Mouse (Mus musculus): ENCODE measurements around the gene Egln3. TPM values are rescaled to one million over a fixed set of nuclear protein-coding genes. Genes with fewer than 3 reads are reported as not detected.

The Egln3 gene
- polyA plus RNA-seq, 1 experiment from 2014 or later, result 11.6 TPM

DNA sequence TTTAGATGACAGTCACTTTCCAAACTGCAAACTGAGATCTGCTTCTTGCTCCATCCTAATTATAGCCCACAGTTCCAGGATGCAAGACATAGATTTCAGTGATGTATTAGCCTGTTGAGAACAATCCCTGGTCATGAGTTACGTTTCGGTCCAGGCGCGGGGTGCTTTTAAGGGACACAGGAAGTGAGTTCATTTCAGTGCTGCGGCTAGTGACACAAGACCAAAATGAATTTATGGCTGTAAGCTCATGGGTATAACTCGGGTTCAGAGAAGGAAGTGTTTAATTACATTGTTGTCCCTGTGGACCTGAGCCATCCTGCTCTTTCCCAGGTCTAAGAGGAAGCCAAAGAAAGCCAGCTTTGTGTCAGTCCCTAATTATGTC, 5.5 kb upstream of the Egln3 start:
- no peak for DNase-seq (ENCODE audit: low spot score)
- no peaks in the 10 kb centered on the region for H3K27me3 ChIP-seq (replicated peaks; ENCODE audit: control insufficient read depth, insufficient read depth, low read length)
- 56% methylated on average over 6 of the region's 6 CpGs for WGBS
- no peak overlapping the region for H3K4me2 ChIP-seq
- H3K4me1 ChIP-seq (replicated peaks; ENCODE audit: control insufficient read depth, insufficient read depth, low read length), result no peaks in the 10 kb centered on the region
- no peaks in the 10 kb centered on the region for H3K9me3 ChIP-seq (ENCODE audit: control insufficient read depth, low read length)
- no peak for ATAC-seq (replicated peaks; ENCODE audit: low FRiP score)
- H3K4me3 ChIP-seq (ENCODE audit: low read depth, low read length), result no peak overlapping the region
- no peaks in the 10 kb centered on the region for H3K36me3 ChIP-seq (ENCODE audit: control insufficient read depth, insufficient read depth, low read length)
- H3K27ac ChIP-seq (ENCODE audit: low read depth, low read length), result no peak overlapping the region
- H3K9ac ChIP-seq (ENCODE audit: low read depth, low read length), result no peak overlapping the region

DNA sequence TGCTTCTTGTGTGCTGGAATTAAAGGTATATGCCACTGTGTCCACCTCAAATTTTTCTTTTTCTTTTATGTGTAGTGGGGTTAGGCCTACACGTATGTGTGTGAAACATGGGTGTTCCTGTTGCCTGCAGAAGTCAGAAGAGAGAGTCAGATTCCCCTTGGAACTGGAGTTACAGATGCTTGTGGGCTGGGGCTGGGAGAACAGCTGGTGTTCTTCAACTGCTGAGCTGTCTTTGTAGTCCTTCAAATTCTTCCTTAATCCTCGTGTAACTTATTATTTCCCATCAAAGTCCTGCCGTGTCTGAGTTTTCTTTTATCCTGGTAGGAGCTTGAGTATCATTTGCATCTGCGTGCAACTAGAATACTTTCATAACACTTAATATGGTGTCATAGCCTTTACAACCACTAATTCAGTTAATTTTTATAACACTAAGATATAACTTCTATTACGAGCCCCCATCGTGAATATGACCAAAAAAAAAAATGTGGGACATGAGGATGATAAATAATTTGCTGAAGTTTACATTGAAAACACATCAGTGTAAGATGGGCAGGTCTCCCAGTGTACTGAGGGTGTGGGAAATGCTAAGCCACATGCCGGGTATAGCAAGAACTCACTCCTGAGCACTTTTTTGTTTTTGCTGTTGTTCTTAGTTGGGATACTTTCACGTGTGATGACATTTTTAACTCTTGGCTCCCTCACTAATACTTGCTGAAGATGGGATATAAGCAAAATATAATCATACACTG, 4.9 kb upstream of the Egln3 start:
- Histone ChIP-seq H3K4me2 (no peak overlapping the region), H3K9ac (ENCODE audit: low read depth, low read length) (no peak overlapping the region), H3K27me3 (replicated peaks; ENCODE audit: control insufficient read depth, insufficient read depth, low read length) (no peaks in the 10 kb centered on the region), H3K9me3 (ENCODE audit: control insufficient read depth, low read length) (no peaks in the 10 kb centered on the region), H3K36me3 (ENCODE audit: control insufficient read depth, insufficient read depth, low read length) (no peaks in the 10 kb centered on the region), H3K4me1 (replicated peaks; ENCODE audit: control insufficient read depth, insufficient read depth, low read length) (no peaks in the 10 kb centered on the region), H3K4me3 (ENCODE audit: low read depth, low read length) (no peak overlapping the region), H3K27ac (ENCODE audit: low read depth, low read length) (no peak overlapping the region)
- DNase-seq (ENCODE audit: low spot score) (no peak), ATAC-seq (replicated peaks; ENCODE audit: low FRiP score) (no peak)
- 68% methylated on average over 8 of the region's 8 CpGs for WGBS

DNA sequence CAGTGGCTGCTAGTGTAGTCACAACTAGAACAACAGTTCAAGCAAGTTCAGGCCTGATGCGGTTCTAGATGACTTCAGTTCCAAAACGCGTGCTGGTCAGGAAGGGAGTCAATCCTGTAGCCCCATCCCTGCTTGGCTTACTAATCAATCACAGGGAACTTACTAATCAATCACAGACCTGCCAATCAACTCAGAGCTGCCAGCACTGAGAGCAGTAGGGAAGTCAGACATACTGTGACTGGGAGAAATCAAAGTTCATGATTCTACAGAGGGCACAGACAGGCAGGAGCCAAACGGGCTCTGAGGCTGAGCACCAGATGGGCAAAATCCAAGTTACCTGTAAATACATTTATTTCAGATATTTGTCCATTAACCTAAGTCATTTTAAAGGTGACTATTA, 2.1 kb upstream of the Egln3 start:
- no peak for ATAC-seq (replicated peaks; ENCODE audit: low FRiP score)
- no peaks in the 10 kb centered on the region for H3K9me3 ChIP-seq (ENCODE audit: control insufficient read depth, low read length)
- H3K4me3 ChIP-seq (ENCODE audit: low read depth, low read length), result no peak overlapping the region
- H3K9ac ChIP-seq (ENCODE audit: low read depth, low read length), result no peak overlapping the region
- H3K36me3 ChIP-seq (ENCODE audit: control insufficient read depth, insufficient read depth, low read length), result no peaks in the 10 kb centered on the region
- 82% methylated on average over 4 of the region's 4 CpGs for WGBS
- DNase-seq (ENCODE audit: low spot score), result no peak
- no peak overlapping the region for H3K4me2 ChIP-seq
- H3K4me1 ChIP-seq (replicated peaks; ENCODE audit: control insufficient read depth, insufficient read depth, low read length), result peaks cover 4% of the 10 kb centered on the region; the same call in 1 of the 2 replicates
- H3K27ac ChIP-seq (ENCODE audit: low read depth, low read length), result no peak overlapping the region
- peaks cover 8% of the 10 kb centered on the region; the same call in 1 of the 2 replicates for H3K27me3 ChIP-seq (replicated peaks; ENCODE audit: control insufficient read depth, insufficient read depth, low read length)

DNA sequence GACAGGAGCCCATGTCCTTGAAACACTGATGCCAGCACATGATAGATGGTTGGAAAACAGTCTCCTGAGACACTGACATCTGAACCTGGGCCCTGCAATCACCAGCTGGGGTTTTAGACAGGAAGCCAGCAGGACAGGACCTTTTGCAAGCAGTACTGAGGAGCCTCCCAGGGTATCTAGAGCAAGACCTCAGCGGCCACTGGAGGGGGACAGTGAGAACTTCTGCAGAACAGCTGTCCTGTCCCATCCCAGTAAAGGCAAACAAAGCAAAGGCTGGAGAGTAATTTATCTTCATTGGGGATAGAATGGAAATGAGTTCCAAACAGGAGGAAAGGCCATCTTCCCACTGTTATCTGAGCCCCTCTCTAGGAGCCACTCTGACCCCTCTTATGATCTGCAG, 1.5 kb upstream of the Egln3 start:
- H3K4me3 ChIP-seq (ENCODE audit: low read depth, low read length), result no peak overlapping the region
- DNase-seq (ENCODE audit: low spot score) (no peak), ATAC-seq (replicated peaks; ENCODE audit: low FRiP score) (0 out of 2 replicates have a peak, but pooled peaks have one; percentile 40)
- peaks cover 4% of the 10 kb centered on the region; the same call in 1 of the 2 replicates for H3K4me1 ChIP-seq (replicated peaks; ENCODE audit: control insufficient read depth, insufficient read depth, low read length)
- peaks cover 8% of the 10 kb centered on the region; the same call in 1 of the 2 replicates for H3K27me3 ChIP-seq (replicated peaks; ENCODE audit: control insufficient read depth, insufficient read depth, low read length)
- 5% methylated on average over 1 of the region's 1 CpGs for WGBS
- H3K4me2 ChIP-seq, result no peak overlapping the region
- H3K36me3 ChIP-seq (ENCODE audit: control insufficient read depth, insufficient read depth, low read length), result no peaks in the 10 kb centered on the region
- H3K9me3 ChIP-seq (ENCODE audit: control insufficient read depth, low read length), result no peaks in the 10 kb centered on the region
- H3K27ac ChIP-seq (ENCODE audit: low read depth, low read length), result no peak overlapping the region
- H3K9ac ChIP-seq (ENCODE audit: low read depth, low read length), result no peak overlapping the region

DNA sequence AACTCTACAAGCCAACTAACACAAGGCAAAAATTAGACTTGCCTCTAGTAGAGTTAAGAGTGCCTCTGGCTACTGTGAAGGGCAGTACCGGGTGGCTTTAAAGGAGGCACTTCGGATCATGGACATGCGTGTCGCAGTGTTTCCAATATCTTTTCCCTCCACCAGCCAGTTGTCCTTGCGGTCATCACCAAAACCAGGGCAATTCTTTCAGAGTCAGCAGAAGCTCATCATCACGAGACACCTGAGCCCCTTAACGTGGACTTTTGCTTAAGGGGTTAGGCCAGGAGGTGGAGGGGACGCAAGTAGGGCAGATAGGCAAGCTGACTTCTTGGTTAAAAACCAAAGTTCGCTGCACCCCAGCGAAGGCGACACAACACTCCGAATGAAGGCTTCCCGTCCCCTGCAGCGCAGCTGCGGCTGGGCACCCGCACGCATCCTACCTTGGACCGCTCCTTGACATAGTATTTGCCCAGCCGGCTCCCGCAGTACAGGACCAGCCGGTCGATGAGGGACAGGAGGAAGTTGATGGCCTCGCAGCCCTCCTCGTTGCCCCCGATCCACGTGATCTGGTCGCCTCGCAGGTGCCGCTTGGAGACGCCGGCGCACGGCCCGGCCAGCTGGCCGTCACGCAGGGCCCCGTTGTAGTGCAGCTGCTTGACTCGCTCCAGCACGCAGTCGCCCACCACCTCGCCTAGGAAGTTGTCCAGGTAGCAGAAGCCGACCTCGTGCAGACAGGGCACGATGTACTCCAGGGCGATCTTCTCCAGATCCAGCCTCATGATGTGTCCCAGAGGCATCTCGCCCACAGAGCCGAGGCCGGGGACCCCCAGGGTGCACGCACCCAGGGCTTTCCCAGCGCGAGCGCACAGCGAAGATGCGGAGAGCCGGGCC, 650 bp downstream of the Egln3 start:
- peak overlapping the region; percentile 93 for H3K4me2 ChIP-seq
- H3K27me3 ChIP-seq (replicated peaks; ENCODE audit: control insufficient read depth, insufficient read depth, low read length), result peaks cover 8% of the 10 kb centered on the region; the same call in 1 of the 2 replicates
- peaks cover 8% of the 10 kb centered on the region for H3K4me1 ChIP-seq (replicated peaks; ENCODE audit: control insufficient read depth, insufficient read depth, low read length)
- no peaks in the 10 kb centered on the region for H3K9me3 ChIP-seq (ENCODE audit: control insufficient read depth, low read length)
- DNase-seq (ENCODE audit: low spot score), result peak; percentile 61
- no peaks in the 10 kb centered on the region for H3K36me3 ChIP-seq (ENCODE audit: control insufficient read depth, insufficient read depth, low read length)
- H3K4me3 ChIP-seq (ENCODE audit: low read depth, low read length), result peak overlapping the region; percentile 70
- no peak overlapping the region; the same call in 1 of the 2 replicates for H3K27ac ChIP-seq (ENCODE audit: low read depth, low read length)
- H3K9ac ChIP-seq (ENCODE audit: low read depth, low read length), result peak overlapping the region; percentile 64
- peak; percentile 42 for ATAC-seq (replicated peaks; ENCODE audit: low FRiP score)
- 1% methylated on average over 55 of the region's 55 CpGs for WGBS

DNA sequence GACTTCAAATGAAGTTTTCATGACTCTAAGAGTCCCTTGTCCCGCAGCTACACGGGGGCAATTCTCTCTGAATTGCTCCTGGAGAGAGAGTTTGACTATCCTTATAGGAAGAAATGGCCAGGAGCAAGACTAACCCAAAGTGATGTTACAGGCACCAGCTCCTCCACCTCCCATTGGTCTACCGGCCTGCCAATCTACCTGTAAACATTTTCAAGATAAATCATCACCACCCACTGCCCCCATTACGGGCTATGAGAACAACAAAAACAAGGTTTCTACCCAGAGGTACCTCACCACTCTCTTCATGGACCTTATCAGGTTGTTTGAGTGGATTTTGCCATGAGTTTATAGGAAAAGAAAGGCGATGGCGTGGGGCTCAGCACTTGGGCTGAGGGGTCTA, 1.4 kb downstream of the Egln3 start:
- Histone ChIP-seq H3K4me1 (replicated peaks; ENCODE audit: control insufficient read depth, insufficient read depth, low read length) (peaks cover 11% of the 10 kb centered on the region), H3K9ac (ENCODE audit: low read depth, low read length) (peak overlapping the region; percentile 64; the same call in 1 of the 2 replicates), H3K4me3 (ENCODE audit: low read depth, low read length) (peak overlapping the region; percentile 70), H3K27me3 (replicated peaks; ENCODE audit: control insufficient read depth, insufficient read depth, low read length) (peaks cover 8% of the 10 kb centered on the region; the same call in 1 of the 2 replicates), H3K4me2 (peak overlapping the region; percentile 93), H3K27ac (ENCODE audit: low read depth, low read length) (no peak overlapping the region), H3K9me3 (ENCODE audit: control insufficient read depth, low read length) (no peaks in the 10 kb centered on the region), H3K36me3 (ENCODE audit: control insufficient read depth, insufficient read depth, low read length) (no peaks in the 10 kb centered on the region)
- DNase-seq (ENCODE audit: low spot score), result no peak
- WGBS, result 16% methylated on average over 6 of the region's 6 CpGs
- ATAC-seq (replicated peaks; ENCODE audit: low FRiP score), result no peak

DNA sequence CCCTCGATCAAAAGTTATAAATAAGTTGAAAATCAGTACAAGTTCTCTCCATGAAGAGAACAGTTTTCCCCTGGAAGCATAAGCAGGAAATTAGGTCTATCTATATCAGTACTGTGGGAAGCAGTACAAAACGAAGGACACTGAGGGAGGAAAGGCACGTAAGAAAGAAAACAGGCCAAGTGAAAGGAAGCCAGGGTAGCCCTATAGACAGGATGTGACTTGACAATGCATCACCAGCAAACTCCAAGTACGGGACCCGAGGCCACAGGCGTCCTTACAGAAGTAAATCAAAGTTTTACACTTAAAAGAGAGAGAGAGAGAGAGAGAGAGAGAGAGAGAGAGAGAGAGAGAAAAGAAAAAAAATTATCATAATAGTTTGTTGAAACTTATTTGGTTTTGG, 2.8 kb downstream of the Egln3 start:
- H3K4me2 ChIP-seq, result peak overlapping the region; percentile 93
- WGBS, result 26% methylated on average over 6 of the region's 6 CpGs
- no peaks in the 10 kb centered on the region for H3K36me3 ChIP-seq (ENCODE audit: control insufficient read depth, insufficient read depth, low read length)
- no peak overlapping the region for H3K9ac ChIP-seq (ENCODE audit: low read depth, low read length)
- no peaks in the 10 kb centered on the region for H3K9me3 ChIP-seq (ENCODE audit: control insufficient read depth, low read length)
- H3K4me1 ChIP-seq (replicated peaks; ENCODE audit: control insufficient read depth, insufficient read depth, low read length), result peaks cover 13% of the 10 kb centered on the region
- H3K4me3 ChIP-seq (ENCODE audit: low read depth, low read length), result peak overlapping the region; percentile 15; the same call in 1 of the 2 replicates
- peaks cover 8% of the 10 kb centered on the region; the same call in 1 of the 2 replicates for H3K27me3 ChIP-seq (replicated peaks; ENCODE audit: control insufficient read depth, insufficient read depth, low read length)
- ATAC-seq (replicated peaks; ENCODE audit: low FRiP score) (no peak), DNase-seq (ENCODE audit: low spot score) (no peak)
- no peak overlapping the region for H3K27ac ChIP-seq (ENCODE audit: low read depth, low read length)

DNA sequence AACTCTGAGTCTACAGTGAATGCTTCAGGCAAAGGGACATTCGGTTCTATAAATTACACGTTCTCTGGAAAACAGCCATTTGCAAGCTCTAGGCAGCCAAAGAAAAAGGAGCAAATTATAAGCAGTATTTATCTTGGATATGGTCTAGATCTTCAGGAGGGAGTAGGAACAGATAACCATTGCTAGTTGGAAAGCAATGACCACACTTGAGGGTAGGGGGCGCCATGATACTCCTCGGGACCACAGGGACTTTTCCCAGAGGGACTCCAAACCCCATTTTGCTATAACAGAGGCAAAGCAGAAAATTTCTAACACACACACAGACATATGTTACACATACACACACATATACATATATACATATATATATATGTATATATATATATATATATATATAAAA, 3.5 kb downstream of the Egln3 start:
- peaks cover 13% of the 10 kb centered on the region for H3K4me1 ChIP-seq (replicated peaks; ENCODE audit: control insufficient read depth, insufficient read depth, low read length)
- peaks cover 8% of the 10 kb centered on the region; the same call in 1 of the 2 replicates for H3K27me3 ChIP-seq (replicated peaks; ENCODE audit: control insufficient read depth, insufficient read depth, low read length)
- no peak for DNase-seq (ENCODE audit: low spot score)
- H3K9ac ChIP-seq (ENCODE audit: low read depth, low read length), result no peak overlapping the region
- H3K9me3 ChIP-seq (ENCODE audit: control insufficient read depth, low read length), result no peaks in the 10 kb centered on the region
- H3K27ac ChIP-seq (ENCODE audit: low read depth, low read length), result no peak overlapping the region
- 28% methylated on average over 4 of the region's 4 CpGs for WGBS
- H3K4me2 ChIP-seq, result peak overlapping the region; percentile 38
- no peaks in the 10 kb centered on the region for H3K36me3 ChIP-seq (ENCODE audit: control insufficient read depth, insufficient read depth, low read length)
- ATAC-seq (replicated peaks; ENCODE audit: low FRiP score), result no peak
- 0 out of 2 replicates have a peak overlapping the region, but pooled peaks have one; percentile 3 for H3K4me3 ChIP-seq (ENCODE audit: low read depth, low read length)
